In genomic region chr5:128809406-128809805, GRCm38 (mm10) we compare ENCODE assay signal across 8 mouse cellular contexts.
A peak's percentile ranks its signal among the peaks of the same experiment; 100 is the strongest.
DNase-seq lines count a peak whose midpoint lies in the region; ATAC-seq lines count a peak whose summit lies in the region.

No protein-coding gene starts in this region.

- no peaks in the 10 kb centered on the region for H3K27me3 ChIP-seq in kidney, embryonic 14.5 days (ENCODE audit: control insufficient read depth, insufficient read depth, low read length)
- H3K27me3 ChIP-seq in hindbrain, embryonic 11.5 days (ENCODE audit: control insufficient read depth, insufficient read depth, low read length), result no peaks in the 10 kb centered on the region

- no peak overlapping the region for H3K27ac ChIP-seq in kidney, embryonic 14.5 days (ENCODE audit: low read depth, low read length)
- H3K27ac ChIP-seq in hindbrain, embryonic 11.5 days (ENCODE audit: low read depth, low read length), result no peak overlapping the region

- no peaks in the 10 kb centered on the region for H3K4me1 ChIP-seq in kidney, embryonic 14.5 days (ENCODE audit: control insufficient read depth, insufficient read depth, low read length)
- no peaks in the 10 kb centered on the region for H3K4me1 ChIP-seq in hindbrain, embryonic 11.5 days (replicated peaks; ENCODE audit: control insufficient read depth, insufficient read depth, low read length)

- intact Hi-C loops in left cerebral cortex, postnatal 25 days (cut with DNase I), result no loop called here

- WGBS in kidney, embryonic 14.5 days, result 48% methylated on average over 5 of the region's 5 CpGs
- 54% methylated on average over 5 of the region's 5 CpGs for WGBS in hindbrain, embryonic 11.5 days

- H3K4me2 ChIP-seq in kidney, embryonic 14.5 days (replicated peaks; ENCODE audit: low read depth, low read length), result no peak overlapping the region
- no peak overlapping the region for H3K4me2 ChIP-seq in hindbrain, embryonic 11.5 days (replicated peaks; ENCODE audit: low read depth, low read length)

- H3K9ac ChIP-seq in kidney, embryonic 14.5 days (ENCODE audit: low read depth, low read length), result no peak overlapping the region
- H3K9ac ChIP-seq in hindbrain, embryonic 11.5 days (ENCODE audit: low read depth, low read length), result no peak overlapping the region

- H3K4me3 ChIP-seq in kidney, embryonic 14.5 days (ENCODE audit: low read length), result no peak overlapping the region
- H3K4me3 ChIP-seq in hindbrain, embryonic 11.5 days (ENCODE audit: low read depth, low read length), result no peak overlapping the region

- no peaks in the 10 kb centered on the region for H3K36me3 ChIP-seq in kidney, embryonic 14.5 days (ENCODE audit: control insufficient read depth, insufficient read depth, low read length)
- H3K36me3 ChIP-seq in hindbrain, embryonic 11.5 days (ENCODE audit: control insufficient read depth, insufficient read depth, low read length), result no peaks in the 10 kb centered on the region

- no peak for ATAC-seq in kidney, embryonic 14.5 days (ENCODE audit: low FRiP score, low TSS enrichment)
- no peak for ATAC-seq in hindbrain, embryonic 11.5 days (ENCODE audit: low FRiP score)

- H3K9me3 ChIP-seq in kidney, embryonic 14.5 days (ENCODE audit: control insufficient read depth, low read length), result no peaks in the 10 kb centered on the region
- no peaks in the 10 kb centered on the region for H3K9me3 ChIP-seq in hindbrain, embryonic 11.5 days (ENCODE audit: control insufficient read depth, low read length)

- DNase-seq in kidney, postnatal 10 days, result peak; percentile 21
- peak; percentile 35 for DNase-seq in MN1 (ENCODE audit: low spot score)
- DNase-seq in cerebellum, adult 9-11 months, result peak; percentile 27
- DNase-seq in hindbrain, embryonic 11.5 days (ENCODE audit: low spot score), result peak; percentile 69
- DNase-seq in testis, postnatal 10 days (ENCODE audit: low spot score), result peak; percentile 65
- no peak for DNase-seq in spleen, postnatal 10 days (ENCODE audit: low spot score in 2 of 2)
- DNase-seq in left cerebral cortex, postnatal 25 days (ENCODE audit: low spot score in 2 of 2), result no peak

Comparison
In these comparisons a context has a peak if more than half of its experiments do, and no peak if none do; other contexts are left out.
1. DNase-seq: peak in kidney, postnatal 10 days (single experiment), MN1 (single experiment), cerebellum, adult 9-11 months (single experiment), hindbrain, embryonic 11.5 days (single experiment) and testis, postnatal 10 days (single experiment); none in spleen, postnatal 10 days (0 of 2) and left cerebral cortex, postnatal 25 days (0 of 2).